Mouse (Mus musculus): ENCODE results near the gene Gpc5.

The Gpc5 gene

DNA sequence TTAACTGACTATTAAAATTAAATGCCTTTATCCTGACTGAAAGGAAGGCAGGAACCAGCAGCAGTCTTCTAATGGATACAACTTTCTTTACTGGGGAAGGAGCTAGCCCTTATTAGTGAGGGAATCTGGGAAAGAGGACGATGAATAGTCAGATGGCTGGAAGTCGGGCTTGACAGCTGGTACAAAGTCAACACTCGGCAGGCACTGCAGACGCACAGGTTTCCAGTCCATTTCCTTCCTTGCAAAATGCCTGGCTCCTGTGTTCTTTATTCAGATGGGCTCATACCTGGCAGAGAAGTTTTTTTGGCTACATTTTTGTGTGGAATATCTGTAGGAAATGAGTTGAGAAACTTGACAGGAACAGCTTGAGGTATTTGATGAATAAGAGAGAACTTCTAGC, 1364.2 kb downstream of the Gpc5 start:
- ChIA-PET POLR2A (no interaction called here), CTCF (no interaction called here)

DNA sequence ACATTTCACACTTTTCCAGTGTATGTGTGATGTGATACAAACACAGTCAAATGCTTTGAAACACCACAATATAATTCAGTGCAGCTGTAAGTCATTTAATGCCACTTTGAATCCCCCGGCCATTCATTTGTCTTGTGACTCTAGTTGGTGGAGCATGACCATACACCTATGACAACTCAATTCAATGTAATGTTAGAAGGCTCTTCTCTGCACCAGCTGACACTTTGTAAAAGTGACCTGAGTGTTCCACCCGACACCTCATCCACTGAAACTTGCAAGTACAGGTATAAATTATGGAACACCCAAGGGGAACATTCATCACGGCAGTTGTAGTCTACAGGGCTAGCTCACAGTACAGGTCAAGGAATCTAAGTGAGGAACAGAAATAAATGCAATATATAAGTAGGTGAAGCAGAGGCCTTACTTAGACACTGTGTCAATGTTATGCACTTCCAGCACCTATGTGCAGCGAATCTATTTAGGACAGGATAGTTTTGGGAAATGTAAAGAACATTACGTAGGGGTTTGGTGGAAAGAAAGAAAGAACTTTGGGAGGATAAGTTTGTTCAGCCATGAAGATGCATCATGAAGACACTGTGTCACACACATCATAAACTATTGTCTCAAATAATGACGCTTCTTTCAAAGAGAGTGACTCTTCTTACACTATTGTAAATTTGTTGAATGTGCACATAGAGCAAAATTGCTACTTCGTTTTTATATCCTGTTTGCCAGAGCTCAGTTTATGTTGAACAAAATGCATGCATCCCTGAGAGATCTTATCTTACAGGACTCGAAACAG, 1381.6 kb downstream of the Gpc5 start:
- CTCF ChIA-PET, result no interaction called here
- POLR2A ChIA-PET, result no interaction called here

DNA sequence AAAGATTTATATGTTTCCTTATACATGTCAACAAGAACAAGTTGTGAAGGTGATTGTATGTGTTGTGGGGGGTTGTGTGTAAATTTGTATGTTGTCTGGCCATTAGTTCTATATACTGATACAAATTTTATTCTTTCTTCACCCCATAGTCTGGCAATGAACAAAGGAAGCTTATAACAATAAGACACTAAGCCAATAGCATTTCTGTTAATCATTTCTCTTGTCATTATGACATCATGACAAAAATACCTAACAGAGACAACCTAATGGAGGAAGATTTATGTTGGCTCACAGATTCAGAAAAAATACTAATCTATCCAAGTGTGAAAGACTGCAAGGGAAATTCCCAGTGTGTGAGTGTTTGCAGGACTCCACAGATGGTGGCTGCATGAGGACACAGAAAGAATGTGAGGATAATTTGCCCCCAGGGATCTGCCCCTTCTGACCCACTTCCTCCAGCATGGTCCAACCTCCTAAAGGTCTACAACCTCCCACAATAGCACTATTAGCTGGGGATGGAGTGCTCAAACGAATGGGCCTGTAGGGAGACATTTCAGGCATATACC, 1402.4 kb downstream of the Gpc5 start:
- POLR2A ChIA-PET, result no interaction called here
- CTCF ChIA-PET, result no interaction called here

DNA sequence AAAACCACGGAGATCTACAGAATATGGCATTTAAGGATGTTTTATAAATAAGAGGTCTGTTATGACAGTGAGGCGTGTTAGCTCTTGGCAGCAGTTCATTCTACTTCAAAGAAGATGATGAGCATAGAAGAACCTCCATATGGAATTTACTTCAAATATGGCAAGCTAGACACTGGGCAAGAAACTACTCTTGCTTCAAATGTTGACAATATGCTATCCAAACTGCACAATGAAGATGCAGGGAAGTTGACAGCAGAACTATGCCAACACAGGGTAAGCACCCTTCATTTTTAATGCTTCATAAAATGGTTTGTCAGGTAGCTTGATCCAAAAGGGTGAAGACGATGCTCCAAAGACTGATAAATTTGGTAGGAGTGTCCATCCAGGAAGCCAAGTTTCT, 1446.2 kb downstream of the Gpc5 start:
- POLR2A ChIA-PET, result no interaction called here
- CTCF ChIA-PET, result no interaction called here

DNA sequence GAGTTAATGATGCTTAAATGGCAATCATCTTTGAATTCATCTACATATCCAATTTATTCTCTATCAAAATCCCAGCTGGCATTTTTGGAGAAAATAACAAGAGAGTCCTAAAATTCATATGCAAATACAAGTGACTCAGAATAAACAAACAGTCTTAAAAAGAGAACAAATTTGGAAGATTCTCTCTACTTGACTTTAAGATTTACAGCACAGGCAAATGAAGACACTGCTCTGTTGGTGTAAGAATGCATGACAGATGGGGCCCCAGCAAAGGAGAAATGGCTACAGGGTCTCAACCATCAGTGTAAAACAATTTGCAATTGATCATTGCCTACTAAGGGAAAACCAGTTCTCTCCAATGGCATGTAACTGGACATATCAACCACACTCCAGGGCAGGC, 1451.7 kb downstream of the Gpc5 start:
- ChIA-PET CTCF (no interaction called here), POLR2A (no interaction called here)

DNA sequence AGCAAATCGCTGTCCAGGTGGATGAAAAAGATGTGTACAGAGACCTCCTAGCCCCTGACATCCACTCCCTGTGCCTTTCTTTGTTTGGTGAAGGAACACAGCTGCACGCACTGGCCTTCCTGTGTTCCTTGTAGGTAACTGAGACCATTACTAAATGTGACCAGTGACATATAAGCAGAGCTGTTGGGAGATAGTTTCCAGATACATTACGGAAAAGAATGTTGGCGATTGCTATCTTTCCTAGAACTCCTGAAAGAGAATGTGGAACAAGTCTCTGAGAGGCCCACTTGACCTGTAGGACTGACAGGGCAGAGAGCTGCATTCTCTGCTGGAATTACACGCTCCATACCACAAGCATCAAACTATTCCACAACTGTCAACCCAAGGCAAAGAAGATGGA, 1459.4 kb downstream of the Gpc5 start:
- POLR2A ChIA-PET, result interaction anchor here in 1 of 4 experiments (0.6 kb wide), 1 partner anchor 43 kb away, joined by 3 read pairs; no protein-coding TSS in a partner anchor
- CTCF ChIA-PET, result no interaction called here

DNA sequence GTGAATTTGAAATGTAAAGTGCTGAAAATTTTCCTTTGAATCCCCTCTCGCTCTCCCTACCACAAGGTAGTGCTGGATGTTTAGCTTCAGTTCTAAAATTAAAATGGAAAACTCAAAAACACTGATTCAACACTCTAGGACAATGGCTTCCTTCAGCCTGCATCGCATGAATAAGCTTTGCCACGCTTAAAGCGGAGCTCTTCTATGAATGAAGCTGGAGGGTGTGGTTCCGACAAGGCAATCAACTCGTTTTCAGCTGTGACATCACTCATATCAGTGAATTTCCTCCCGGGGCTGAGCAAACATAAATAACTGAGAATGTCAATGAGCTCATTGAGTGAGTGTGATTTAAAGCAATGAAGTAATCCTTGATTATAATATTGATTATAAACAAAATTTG, 1461.3 kb downstream of the Gpc5 start:
- POLR2A ChIA-PET, result no interaction called here
- CTCF ChIA-PET, result no interaction called here

DNA sequence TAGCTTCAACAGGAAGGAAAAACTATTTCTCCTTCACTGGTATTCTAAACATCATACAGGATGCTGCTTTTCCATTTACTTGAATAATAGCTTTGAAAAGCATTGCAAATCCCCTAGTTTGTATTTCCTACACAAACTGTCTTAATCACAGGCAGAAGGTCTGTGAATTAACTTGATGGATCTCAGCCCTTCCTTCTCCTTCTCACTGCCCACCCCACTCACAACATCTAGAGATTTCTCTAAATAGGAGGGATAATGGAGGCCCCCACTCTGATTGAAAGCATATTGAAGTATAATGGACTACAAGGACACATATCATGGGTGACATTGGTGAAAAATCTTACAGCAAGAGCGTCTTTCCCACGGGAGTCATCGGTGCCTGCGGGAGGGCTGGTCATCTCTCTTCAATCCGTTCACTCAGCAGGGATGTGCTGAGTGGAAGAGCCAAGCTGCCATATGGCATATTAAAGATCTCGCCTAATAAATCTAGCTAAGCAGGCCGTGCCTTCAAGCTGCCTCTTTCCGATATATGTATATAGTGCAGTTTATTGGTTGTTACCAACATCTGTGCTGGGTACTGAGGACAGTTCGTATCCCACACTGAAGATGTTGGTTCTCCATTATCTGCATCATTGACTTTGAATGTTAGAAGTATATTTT, 1466.3 kb downstream of the Gpc5 start:
- ChIA-PET POLR2A (no interaction called here), CTCF (no interaction called here)

DNA sequence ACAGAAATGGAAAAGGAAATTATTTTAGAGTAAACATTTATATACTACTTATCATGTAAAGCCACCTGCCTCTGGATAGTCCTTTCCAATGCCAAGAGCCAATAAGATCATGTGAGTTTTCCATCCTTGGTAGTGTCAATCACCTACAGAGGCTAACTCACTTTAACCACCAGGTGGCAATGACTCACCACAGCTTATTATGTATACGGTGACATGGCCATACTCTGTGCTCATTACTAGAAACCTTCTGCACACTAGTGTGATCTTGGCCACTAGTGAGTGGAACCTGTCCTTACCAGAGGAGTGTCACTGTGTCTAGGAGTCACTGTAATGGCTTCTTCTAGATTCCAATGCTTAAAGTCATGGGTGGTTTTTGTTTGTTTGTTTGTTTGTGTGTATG, 1468.0 kb downstream of the Gpc5 start:
- ChIA-PET POLR2A (no interaction called here), CTCF (interaction anchor here in 1 of 4 experiments (1.3 kb wide), 1 partner anchor 1323 kb away, joined by 4 read pairs; no protein-coding TSS in a partner anchor)
